Mouse (Mus musculus) brain, embryonic 14.5 days (tissue): ENCODE measurements at regions not wholly inside any gene's neighbourhood (a gene's known extent, or its start where the extent isn't known, plus 50 kb on each side); places are given as distances from the start of the nearest gene placed in this dataset.
"Not testable (repeated sequence)": the region's sequence is repeated elsewhere in the genome, so short reads cannot be mapped to it uniquely, and the experiment has no call there.

Experiments used
- CTCF ChIP-seq: fragments of 200-500 bp; IDR thresholded peaks from 2 replicates; pipeline ENCODE4 v1.5.1; 2012; ENCODE audit warnings: inconsistent platforms, mild to moderate bottlenecking, moderate library complexity, borderline replicate concordance; ENCODE audit not compliant: insufficient read depth, insufficient read length; ENCODE audit errors: extremely low read depth
- POLR2A ChIP-seq: fragments of 200-500 bp; IDR thresholded peaks from 2 replicates; pipeline ENCODE4 v1.6.1; 2012; ENCODE audit warnings: mild to moderate bottlenecking, inconsistent platforms, borderline replicate concordance; ENCODE audit not compliant: poor library complexity, insufficient read depth, insufficient read length, severe bottlenecking; ENCODE audit errors: extremely low read depth

- TF ChIP-seq CTCF, POLR2A: not testable (repeated sequence)
Measured at GRCm38 (mm10) chr6:20687239-20687575, 528.1 kb upstream of the Kcnd2 start.
